Mouse (Mus musculus) left cerebral cortex, adult 18-20 months (tissue): ENCODE results near the gene Zc3h14. TPM values are rescaled to one million over a fixed set of nuclear protein-coding genes. Genes with fewer than 3 reads are reported as not detected.
A peak's percentile ranks its signal among the peaks of the same experiment; 100 is the strongest.

ENCODE experiments used
- DNase-seq, 2 experiments: peaks; one replicate each; pipeline ENCODE4 v3.0.0; 2021 to 2022; ENCODE audit warnings: low spot score in 2 of 2, mixed read lengths in 1 of 2
- long read RNA-seq, 2 experiments: library from polyadenylated mRNA; stranded (forward); transcript quantifications; one replicate each; pipeline ENCODE4 v2.0.0; 2021
- total RNA-seq, 2 experiments: library from RNA; stranded (reverse); gene quantifications; 2 replicates each; pipeline ENCODE4 v1.2.3; 2021

The Zc3h14 gene
- total RNA-seq, result 10 to 100 TPM; 96.0 to 97.4 TPM
- long read RNA-seq, experiment 1, transcript Zc3h14-204 (17 exons, 3,514 nt), result minor isoform, 36 of 210 reads
- long read RNA-seq, experiment 1, transcript Zc3h14-203 (15 exons, 3,146 nt), result major isoform, 73 of 210 reads
- long read RNA-seq, experiment 1, partial matches to known transcripts, result 22 of 210 reads
- long read RNA-seq, experiment 1, other reads (novel, unspliced or antisense), result 73 of 210 reads
- long read RNA-seq, experiment 2, transcript Zc3h14-202 (14 exons, 3,046 nt), result minor isoform, 5 of 137 reads
- long read RNA-seq, experiment 2, transcript Zc3h14-204 (17 exons, 3,514 nt), result minor isoform, 22 of 137 reads
- long read RNA-seq, experiment 2, transcript Zc3h14-203 (15 exons, 3,146 nt), result major isoform, 49 of 137 reads
- long read RNA-seq, experiment 2, partial matches to known transcripts, result 16 of 137 reads
- long read RNA-seq, experiment 2, other reads (novel, unspliced or antisense), result 44 of 137 reads

- DNase-seq, result peak; percentile 90 to 92
These were observed at the start of gene Zc3h14 for GRCm38 (mm10) chr12:98746746-98747379. TSS of gene Zc3h14 (plus strand) at chr12:98746964.

GRCm38 (mm10) chr12:98697202-98697601 is 49.6 kb upstream of the Zc3h14 start:
- DNase-seq, result no peak

- no peak for DNase-seq
These were observed 45.2 kb upstream of the Zc3h14 start for GRCm38 (mm10) chr12:98701564-98701963.

GRCm38 (mm10) chr12:98703554-98703953 is 43.2 kb upstream of the Zc3h14 start:
- no peak for DNase-seq

DNA sequence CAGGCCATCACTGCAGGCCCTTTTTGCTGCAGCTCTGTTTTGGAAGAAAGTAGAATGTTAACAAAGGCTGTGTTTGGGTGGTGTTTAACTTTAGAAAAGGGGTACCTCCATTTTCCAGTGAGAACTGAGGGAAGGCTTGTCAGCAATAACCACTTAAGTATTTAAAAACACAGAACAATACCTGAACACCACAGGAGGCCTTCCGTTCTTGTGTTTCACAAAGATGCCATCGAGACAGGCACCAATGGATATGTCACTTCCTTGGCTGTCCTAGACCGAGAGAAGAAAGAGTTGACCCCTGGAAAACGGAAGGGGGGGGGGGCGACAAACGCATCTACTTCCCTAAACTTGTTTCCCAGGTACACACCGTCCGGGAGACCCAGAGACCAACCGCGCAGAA is 42.8 kb upstream of the Zc3h14 start:
- DNase-seq, result no peak

- no peak for DNase-seq
These were observed 33.9 kb upstream of the Zc3h14 start for GRCm38 (mm10) chr12:98712819-98713218.

DNA sequence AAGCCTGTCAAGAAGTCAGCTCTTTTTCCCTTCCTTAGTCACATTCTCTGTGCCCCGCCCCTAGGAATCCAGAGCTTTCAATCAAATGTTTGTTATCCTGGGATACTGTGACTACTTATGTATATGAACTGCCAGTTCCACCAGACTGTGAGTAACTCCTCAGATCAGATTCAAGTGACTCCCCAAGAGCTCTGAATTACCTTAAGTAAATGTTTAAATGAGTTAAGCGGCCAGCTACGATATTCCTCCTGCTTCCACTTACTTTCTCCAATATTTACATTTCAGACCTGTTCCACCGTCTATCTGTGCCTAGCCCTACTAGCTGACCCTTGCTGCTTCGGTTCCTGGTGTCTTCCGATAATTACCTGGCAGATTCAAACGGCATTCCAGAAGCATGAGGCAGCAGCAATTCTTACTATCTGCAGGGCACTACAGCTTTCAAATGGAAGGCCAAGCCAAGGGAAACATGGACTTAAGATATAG is 33.1 kb upstream of the Zc3h14 start:
- no peak for DNase-seq

DNA sequence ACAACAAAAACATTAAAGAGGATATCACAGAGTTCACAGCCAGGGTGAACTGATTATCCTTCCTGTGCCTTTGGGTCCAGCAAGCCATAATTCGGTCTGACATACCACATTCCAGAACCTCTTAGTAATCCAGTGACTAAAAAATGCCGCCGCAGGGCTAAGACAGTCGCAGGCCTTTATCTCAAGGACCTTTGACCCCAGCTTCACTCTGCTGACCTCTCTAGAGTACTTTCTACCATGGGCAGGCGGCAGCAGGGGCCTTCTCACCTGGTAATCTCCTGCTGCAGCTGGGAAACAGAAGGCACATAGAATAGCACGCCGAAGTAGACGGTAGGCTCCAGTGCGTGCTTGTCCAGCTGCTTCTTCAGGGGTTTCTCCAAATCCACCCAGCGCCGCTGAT is 32.0 kb upstream of the Zc3h14 start:
- no peak for DNase-seq

- DNase-seq, result no peak
These were observed 30.6 kb upstream of the Zc3h14 start for GRCm38 (mm10) chr12:98716142-98716541.

- DNase-seq, result no peak
These were observed 26.1 kb upstream of the Zc3h14 start for GRCm38 (mm10) chr12:98720628-98721027.

DNA sequence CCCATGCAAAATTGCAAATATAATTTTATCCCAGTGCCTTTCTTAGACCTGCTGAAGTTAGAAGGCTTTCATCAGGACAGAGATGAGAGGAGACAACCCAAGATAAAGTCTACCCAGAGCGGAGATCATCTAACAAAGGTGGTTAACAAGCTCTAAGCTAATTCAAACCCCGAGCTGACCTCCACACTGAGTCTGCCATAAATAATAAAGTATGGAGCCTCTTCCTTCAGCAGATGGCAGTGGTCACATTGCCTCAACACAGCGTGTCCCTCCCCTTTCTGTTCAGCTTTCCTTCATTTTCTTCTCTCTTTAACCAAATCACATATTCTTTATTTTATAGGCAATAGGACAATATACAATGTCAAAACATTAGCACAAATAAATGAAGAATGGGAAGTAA is 25.7 kb upstream of the Zc3h14 start:
- DNase-seq, result no peak

GRCm38 (mm10) chr12:98724224-98724623 is 22.5 kb upstream of the Zc3h14 start:
- no peak for DNase-seq

DNA sequence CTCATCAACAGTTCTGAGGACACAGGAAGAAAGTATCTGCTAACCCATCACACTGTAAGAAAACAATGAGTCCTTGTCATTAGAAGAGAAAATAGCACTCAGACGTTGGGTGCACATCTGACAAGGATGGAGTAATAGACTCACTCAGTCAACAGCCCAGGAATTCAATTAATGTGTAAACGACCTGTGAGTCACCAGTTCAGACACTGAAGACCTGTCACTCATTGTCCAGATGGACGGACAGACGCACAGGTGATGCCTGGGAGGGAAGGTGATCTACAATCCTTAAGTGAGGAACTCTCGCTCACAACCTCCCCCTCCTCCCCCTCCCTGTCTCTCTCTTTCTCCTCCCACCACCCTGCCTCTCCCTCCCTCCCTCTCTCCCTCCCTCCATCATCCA is 21.8 kb upstream of the Zc3h14 start:
- DNase-seq, result no peak

DNA sequence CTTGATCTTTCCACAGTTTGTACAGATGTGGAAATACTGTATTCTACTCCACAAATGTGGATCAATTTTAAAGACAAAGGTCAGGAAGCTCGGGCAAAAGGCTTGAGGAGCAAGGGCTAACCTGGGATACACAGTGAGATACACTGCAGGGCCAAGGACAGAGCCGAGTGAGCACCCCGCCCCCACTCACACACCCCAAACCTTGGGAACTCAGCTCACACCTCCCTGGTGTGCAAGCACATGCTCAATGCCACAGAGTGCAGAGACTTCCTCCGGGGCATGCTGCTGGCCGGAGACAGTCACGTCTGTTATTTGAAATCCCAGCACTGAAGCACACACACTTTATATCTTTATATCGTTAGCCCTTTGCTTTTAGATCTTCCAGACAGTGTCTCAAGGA is 20.7 kb upstream of the Zc3h14 start:
- DNase-seq, result no peak

DNA sequence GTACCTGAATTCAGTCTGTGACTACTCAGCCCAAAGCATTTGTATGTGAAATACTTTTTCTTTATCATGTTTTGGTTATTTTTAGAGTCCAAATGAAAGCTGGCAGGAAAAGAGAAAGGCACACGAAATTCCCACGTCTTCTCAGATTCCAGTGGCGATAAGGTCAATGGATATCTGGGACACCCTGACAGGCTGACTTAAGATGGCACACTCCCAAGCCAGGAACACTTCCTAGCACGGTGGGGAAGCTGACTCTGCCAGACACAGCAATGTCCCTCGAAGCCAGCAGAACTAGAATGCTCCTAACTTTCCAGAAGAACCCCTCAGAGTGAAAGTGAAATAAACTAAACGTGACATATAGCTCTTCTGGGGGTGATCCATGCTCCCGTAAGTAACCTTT is 19.6 kb upstream of the Zc3h14 start:
- DNase-seq, result no peak

DNA sequence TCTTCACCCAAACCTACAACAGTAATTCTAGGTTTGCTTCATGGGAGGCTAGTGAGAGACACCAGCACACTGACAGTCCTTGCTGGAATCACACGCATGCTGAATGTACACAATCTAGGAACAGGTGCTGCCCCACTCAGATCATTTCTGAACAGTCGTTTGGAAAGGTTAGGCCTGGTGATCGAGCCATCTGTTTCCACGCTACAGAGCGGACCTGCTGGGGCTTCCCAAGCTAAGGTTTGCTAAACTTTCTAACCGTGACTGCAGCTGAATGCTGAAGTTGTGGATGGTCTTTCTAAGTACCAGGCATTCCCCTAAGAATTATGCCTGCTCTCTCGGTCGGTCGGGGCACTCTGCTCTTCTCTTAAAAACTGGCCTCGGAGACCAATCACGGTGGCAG is 16.1 kb upstream of the Zc3h14 start:
- DNase-seq, result no peak

DNA sequence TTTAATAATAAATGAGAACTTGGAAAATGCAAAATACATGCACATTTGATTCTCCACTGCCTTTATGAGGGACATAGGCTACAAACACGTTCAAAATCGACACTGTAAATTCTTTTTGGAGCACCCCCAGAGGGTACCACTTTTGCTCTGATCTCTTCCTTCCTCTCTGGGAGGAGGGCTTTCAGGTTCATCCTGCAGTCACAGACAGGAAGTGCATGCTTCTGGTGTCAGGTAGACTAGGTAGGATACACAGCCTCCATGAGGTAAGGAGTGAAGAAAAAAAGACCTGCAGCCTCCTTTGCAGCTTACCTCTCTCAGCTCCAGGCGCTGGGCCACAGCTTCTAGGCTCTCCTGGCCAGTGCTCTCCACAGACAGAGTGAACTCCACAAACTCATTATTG is 13.6 kb upstream of the Zc3h14 start:
- DNase-seq, result no peak

DNA sequence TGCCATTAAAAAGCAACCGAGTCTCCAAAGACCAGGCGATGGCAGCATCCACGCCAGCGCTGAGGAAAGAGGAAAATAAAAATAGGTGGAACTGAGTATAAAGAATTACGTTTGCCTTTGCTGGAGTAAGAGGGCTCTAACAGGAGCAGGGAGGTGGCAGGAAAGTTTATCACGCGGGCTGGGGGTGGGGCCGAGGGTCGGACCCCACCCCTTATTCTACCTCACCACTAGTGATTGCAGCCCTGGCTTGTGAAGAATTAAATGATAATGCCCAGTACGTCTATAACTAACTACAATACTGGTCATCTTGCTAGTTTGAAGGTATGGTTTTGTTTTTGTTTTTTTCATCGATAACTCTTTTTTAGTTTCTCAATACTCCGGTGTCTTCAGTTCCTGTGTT is 13.0 kb upstream of the Zc3h14 start:
- DNase-seq, result no peak

- peak; percentile 86 to 91 for DNase-seq
These were observed 12.4 kb upstream of the Zc3h14 start for GRCm38 (mm10) chr12:98734246-98734879.

DNA sequence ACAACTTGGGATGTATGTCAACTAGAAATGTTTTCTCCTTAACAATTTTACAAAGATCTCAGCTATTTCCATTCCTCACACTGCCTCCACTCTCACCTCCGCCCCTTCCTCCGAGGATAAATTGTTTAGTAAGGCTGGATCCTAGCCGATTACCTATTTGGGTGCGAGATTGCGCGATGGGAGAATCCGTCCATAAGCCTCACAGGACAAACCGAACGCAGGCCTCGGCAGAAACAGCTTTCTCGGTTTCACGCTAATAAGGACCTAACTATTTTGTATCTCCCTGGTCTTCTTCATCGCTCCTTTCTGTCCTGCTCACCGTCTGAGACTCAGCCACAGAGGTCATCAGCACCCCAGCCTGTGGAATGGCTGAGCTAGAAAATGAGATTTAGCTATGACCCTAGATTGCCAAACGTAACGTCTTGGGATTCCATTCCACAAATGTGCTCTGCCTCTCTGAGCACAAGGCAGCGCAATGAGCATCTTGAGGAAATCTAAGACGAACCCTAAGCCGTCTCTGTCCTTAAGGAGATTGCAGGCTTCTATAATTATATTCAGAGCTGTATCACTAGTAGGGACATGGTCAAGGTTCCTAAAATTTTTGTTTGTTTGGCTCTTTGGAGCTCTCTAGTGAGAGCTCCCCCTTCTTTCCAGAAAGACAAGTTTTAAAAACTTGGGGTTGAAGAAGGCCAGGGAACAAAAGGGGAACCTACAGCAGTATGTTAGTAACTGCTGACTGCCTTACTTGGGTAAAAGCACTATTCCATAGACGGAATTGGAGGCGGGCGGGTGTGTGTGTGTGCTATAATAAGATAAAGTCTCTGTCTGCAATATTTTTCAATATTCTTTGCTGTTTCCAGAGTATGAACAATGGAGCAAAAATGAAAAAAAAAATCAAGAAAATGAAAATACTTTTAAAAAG is 11.6 kb upstream of the Zc3h14 start:
- DNase-seq, result no peak
